Mouse (Mus musculus) kidney, embryonic 14.5 days (tissue): ENCODE results near the gene Xlr5a. TPM values are rescaled to one million over a fixed set of nuclear protein-coding genes. Genes with fewer than 3 reads are reported as not detected.
"Not testable (repeated sequence)": the region's sequence is repeated elsewhere in the genome, so short reads cannot be mapped to it uniquely, and the experiment has no call there.

Experiments used
- ATAC-seq: fragments of 200-750 bp; cut with Nextera tagmentation; 2 replicates; pipeline ENCODE4 v1.8.0; 2017; ENCODE audit warnings: moderate number of reproducible peaks, mild to moderate bottlenecking, moderate TSS enrichment, moderate library complexity; ENCODE audit not compliant: low FRiP score, low TSS enrichment
- H3K27ac ChIP-seq: fragments of 300-500 bp; sonication (generic); 2 replicates; pipeline ENCODE4 v1.5.1; 2014; ENCODE audit warnings: low read depth, mild to moderate bottlenecking, low read length, moderate library complexity, mixed read lengths
- H3K27me3 ChIP-seq: fragments of 300-500 bp; sonication (generic); 2 replicates; pipeline ENCODE4 v1.6.1; 2014; ENCODE audit warnings: mild to moderate bottlenecking, low read length; ENCODE audit not compliant: control insufficient read depth, insufficient read depth
- H3K36me3 ChIP-seq: fragments of 300-500 bp; sonication (generic); 2 replicates; pipeline ENCODE4 v1.6.1; 2014; ENCODE audit warnings: low read length, mixed read lengths; ENCODE audit not compliant: control insufficient read depth, insufficient read depth
- H3K4me1 ChIP-seq: fragments of 300-500 bp; sonication (generic); 2 replicates; pipeline ENCODE4 v1.6.1; 2014; ENCODE audit warnings: low read length, mixed read lengths; ENCODE audit not compliant: control insufficient read depth, insufficient read depth
- H3K4me2 ChIP-seq: fragments of 300-500 bp; sonication (generic); replicated peaks from 2 replicates; pipeline ENCODE4 v1.6.1; 2014; ENCODE audit warnings: low read depth, mild to moderate bottlenecking, low read length
- H3K4me3 ChIP-seq: fragments of 300-500 bp; sonication (generic); 2 replicates; pipeline ENCODE4 v1.5.1; 2014; ENCODE audit warnings: mild to moderate bottlenecking, low read length
- H3K9ac ChIP-seq: fragments of 300-500 bp; sonication (generic); 2 replicates; pipeline ENCODE4 v1.6.1; 2014; ENCODE audit warnings: low read depth, mild to moderate bottlenecking, low read length, moderate library complexity
- H3K9me3 ChIP-seq: fragments of 300-500 bp; sonication (generic); 2 replicates; pipeline ENCODE4 v1.6.1; 2016; ENCODE audit warnings: low read length; ENCODE audit not compliant: control insufficient read depth
- WGBS: fragments of 180-500 bp; shearing (Covaris S2); extraction: QIAGEN DNeasy Blood & Tissue Kit; methylation state at CpG from one replicate; pipeline ENCODE4 v1.1.7; 2014; 5-methylcytosine and 5-hydroxymethylcytosine counted together
- polyA plus RNA-seq: library from polyadenylated mRNA; unstranded; fragments of >200 nt; fragmentation: Nextera tagmentation; extraction: Ambion mirVana; gene quantifications from 2 replicates; pipeline ENCODE4 v1.2.1, GENCODE M21; 2014

Xlr5a gene
- polyA plus RNA-seq, 1 experiment from 2014 or later: not detected

- not testable (repeated sequence) for ATAC-seq
- 74% methylated on average over 13 of the region's 19 CpGs for WGBS
Observed at GRCm38 (mm10) chrX:73213819-73214564, 78.8 kb downstream of the Xlr5a start, which contains the start of gene Xlr4b. Gene Xlr4b (plus strand): TSS chrX:73214333.

GRCm38 (mm10) chrX:73191934-73192333 lies 100.8 kb downstream of the Xlr5a start, which contains the start of gene Xlr3b:
Gene Xlr3b (plus strand): TSS chrX:73192207.
- not testable (repeated sequence) for H3K9ac ChIP-seq, H3K36me3 ChIP-seq, ATAC-seq, H3K4me1 ChIP-seq, H3K9me3 ChIP-seq, H3K4me3 ChIP-seq, H3K27ac ChIP-seq, H3K27me3 ChIP-seq, H3K4me2 ChIP-seq
- 73% methylated on average over 12 of the region's 12 CpGs for WGBS

More at GRCm38 (mm10) chrX:73213819-73214564, 78.8 kb downstream of the Xlr5a start, which contains the start of gene Xlr4b:
- not testable (repeated sequence) for H3K4me2 ChIP-seq, H3K27me3 ChIP-seq, H3K4me1 ChIP-seq, H3K36me3 ChIP-seq, H3K4me3 ChIP-seq, H3K9ac ChIP-seq, H3K9me3 ChIP-seq, H3K27ac ChIP-seq

GRCm38 (mm10) chrX:73176889-73177288 lies 115.9 kb downstream of the Xlr5a start, which contains the start of gene Spin2d:
Gene Spin2d (minus strand): TSS chrX:73176989.
- not testable (repeated sequence) for H3K4me2 ChIP-seq, H3K27me3 ChIP-seq, ATAC-seq, H3K27ac ChIP-seq, H3K36me3 ChIP-seq, H3K9ac ChIP-seq, H3K4me3 ChIP-seq, H3K4me1 ChIP-seq, H3K9me3 ChIP-seq
- WGBS: 87% methylated on average over 5 of the region's 15 CpGs

DNA sequence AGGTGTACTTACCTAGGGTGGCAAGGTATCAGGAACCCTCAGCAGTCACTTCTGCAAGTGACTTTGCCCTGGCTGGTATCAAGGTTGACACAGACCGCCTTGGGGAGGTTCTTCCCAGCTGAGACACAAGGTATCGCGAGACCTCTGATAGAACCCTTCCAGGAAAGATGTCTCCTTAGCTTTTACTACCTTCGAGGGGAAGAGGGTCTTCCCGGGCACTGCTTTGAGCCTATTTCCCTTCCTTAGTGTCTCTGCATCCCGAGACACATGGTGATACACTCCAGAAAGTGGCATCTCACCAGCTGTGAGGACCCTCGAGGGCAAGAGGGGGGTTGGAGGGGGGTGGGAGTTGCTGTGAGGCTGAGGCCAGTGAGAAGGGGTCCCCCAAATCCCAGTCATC lies 143.4 kb downstream of the Xlr5a start, which contains the start of gene DXBay18:
TSS of gene DXBay18 (minus strand) at position 101 of the 400 bp plus-strand sequence.
- WGBS: no CpG with 5 or more reads among the region's 7 CpGs
- H3K4me1 ChIP-seq, H3K4me3 ChIP-seq: not testable (repeated sequence)

DNA sequence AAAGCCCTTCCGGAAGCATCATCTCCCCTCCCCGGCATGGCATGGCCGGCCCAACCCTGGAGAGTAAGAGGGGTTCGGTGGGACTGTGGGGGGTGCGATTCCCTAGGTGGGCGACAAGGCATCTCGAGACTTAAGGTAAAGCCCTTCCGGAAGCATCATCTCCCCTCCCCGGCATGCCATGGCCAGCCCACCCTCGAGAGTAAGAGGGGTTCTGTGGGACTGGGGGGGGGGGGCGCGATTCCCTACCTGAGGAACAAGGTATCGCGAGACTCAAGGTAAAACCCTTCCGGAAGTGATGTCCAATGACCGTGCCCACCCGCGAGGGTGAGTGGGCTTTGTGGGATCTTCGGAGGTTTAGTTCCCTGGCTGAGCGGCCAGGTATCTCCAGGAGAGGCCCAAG lies 144.3 kb downstream of the Xlr5a start, which contains the start of gene Xlr5b:
TSS of gene Xlr5b (plus strand) at position 301 of the 400 bp plus-strand sequence.
- H3K27ac ChIP-seq, H3K4me3 ChIP-seq, H3K27me3 ChIP-seq, H3K9me3 ChIP-seq, ATAC-seq, H3K4me1 ChIP-seq, H3K9ac ChIP-seq, H3K36me3 ChIP-seq, H3K4me2 ChIP-seq: not testable (repeated sequence)
- no CpG with 5 or more reads among the region's 20 CpGs for WGBS

More for the DNA sequence above, 143.4 kb downstream of the Xlr5a start, which contains the start of gene DXBay18:
- not testable (repeated sequence) for H3K9ac ChIP-seq, H3K4me2 ChIP-seq, H3K27me3 ChIP-seq, H3K9me3 ChIP-seq, ATAC-seq, H3K27ac ChIP-seq, H3K36me3 ChIP-seq

DNA sequence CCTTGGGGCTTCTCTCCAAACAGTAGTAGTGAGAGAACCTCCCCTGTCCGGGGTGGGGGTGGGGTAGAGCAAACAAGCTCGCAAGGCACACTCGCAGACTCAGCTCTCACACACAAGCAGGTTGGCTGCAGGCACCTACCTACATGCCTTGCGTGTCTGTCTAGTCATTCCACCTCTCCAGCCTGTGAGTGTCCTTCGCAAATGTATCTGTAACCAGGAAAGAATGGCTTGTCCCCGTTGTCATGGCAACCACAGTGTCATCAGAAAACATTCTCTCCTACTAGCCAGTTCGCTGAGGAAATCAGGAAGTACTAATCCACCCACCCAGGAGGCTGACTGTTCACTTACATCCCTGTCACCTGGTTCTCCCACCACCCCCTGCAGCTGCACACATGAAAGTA lies 149.6 kb downstream of the Xlr5a start:
- not testable (repeated sequence) for H3K27me3 ChIP-seq, H3K4me2 ChIP-seq, H3K9me3 ChIP-seq, H3K4me1 ChIP-seq, ATAC-seq, H3K9ac ChIP-seq, H3K4me3 ChIP-seq, H3K27ac ChIP-seq, H3K36me3 ChIP-seq
- no CpG with 5 or more reads among the region's 7 CpGs for WGBS

DNA sequence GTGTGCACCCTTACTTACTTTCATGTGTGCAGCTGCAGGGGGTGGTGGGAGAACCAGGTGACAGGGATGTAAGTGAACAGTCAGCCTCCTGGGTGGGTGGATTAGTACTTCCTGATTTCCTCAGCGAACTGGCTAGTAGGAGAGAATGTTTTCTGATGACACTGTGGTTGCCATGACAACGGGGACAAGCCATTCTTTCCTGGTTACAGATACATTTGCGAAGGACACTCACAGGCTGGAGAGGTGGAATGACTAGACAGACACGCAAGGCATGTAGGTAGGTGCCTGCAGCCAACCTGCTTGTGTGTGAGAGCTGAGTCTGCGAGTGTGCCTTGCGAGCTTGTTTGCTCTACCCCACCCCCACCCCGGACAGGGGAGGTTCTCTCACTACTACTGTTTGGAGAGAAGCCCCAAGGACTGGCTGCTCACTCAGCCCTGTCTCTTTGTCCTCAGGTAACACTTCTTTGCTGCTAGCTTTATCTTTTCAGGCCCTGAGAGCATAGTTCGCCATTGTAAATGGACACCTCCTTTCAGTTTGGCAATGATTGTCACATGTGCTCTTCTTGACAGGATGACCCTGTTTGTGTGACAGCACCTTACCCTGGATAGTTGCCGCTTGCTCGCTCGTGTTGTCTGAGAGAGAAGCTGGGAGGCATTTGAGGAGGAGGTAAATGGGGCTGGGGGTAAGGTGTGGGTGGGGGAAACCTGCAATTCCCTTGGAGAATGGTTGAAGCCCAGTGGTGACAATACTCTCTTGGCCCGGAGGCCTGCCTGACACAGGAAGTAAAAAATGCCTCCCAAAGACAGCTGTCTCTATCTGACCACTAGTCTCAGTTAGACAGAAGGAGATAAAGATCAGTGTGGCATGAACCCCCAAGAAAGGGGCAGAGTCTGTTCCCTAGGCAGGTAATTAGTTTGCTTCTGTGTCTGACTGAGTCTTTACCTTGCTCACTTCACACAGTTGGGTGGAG lies 169.6 kb downstream of the Xlr5a start:
- not testable (repeated sequence) for H3K4me2 ChIP-seq, H3K4me3 ChIP-seq, H3K9me3 ChIP-seq, H3K4me1 ChIP-seq, H3K27me3 ChIP-seq, H3K9ac ChIP-seq, H3K27ac ChIP-seq, H3K36me3 ChIP-seq
- no CpG with 5 or more reads among the region's 12 CpGs for WGBS
- ATAC-seq: peak; percentile 43; the same call in 1 of the 2 replicates

- not testable (repeated sequence) for H3K9me3 ChIP-seq, H3K9ac ChIP-seq, H3K36me3 ChIP-seq, H3K27me3 ChIP-seq, ATAC-seq, H3K27ac ChIP-seq, H3K4me3 ChIP-seq, H3K4me1 ChIP-seq, H3K4me2 ChIP-seq
- WGBS: no CpG with 5 or more reads among the region's 7 CpGs
Observed at GRCm38 (mm10) chrX:73116747-73117146, 176.0 kb downstream of the Xlr5a start, which contains the start of gene Gm14685. Gene Gm14685 (plus strand): TSS chrX:73117047.
